Mouse (Mus musculus) stomach, embryonic 14.5 days (tissue): ENCODE results near the gene Kif1c. TPM values are rescaled to one million over a fixed set of nuclear protein-coding genes. Genes with fewer than 3 reads are reported as not detected.

Experiments used
- ATAC-seq: fragments of 200-750 bp; cut with Nextera tagmentation; 2 replicates; pipeline ENCODE4 v1.8.0; 2017; ENCODE audit warnings: low read depth, moderate TSS enrichment; ENCODE audit not compliant: insufficient number of reproducible peaks, insufficient read depth, low FRiP score
- H3K27ac ChIP-seq: fragments of 300-500 bp; sonication (generic); 2 replicates; pipeline ENCODE4 v1.5.1; 2014; ENCODE audit warnings: mild to moderate bottlenecking, low read length, moderate library complexity, mixed read lengths
- H3K27me3 ChIP-seq: fragments of 300-500 bp; sonication (generic); 2 replicates; pipeline ENCODE4 v1.6.1; 2014; ENCODE audit warnings: low read length, control low read depth, mixed read lengths; ENCODE audit not compliant: control insufficient read depth, insufficient read depth
- H3K36me3 ChIP-seq: fragments of 300-500 bp; sonication (generic); 2 replicates; pipeline ENCODE4 v1.6.1; 2014; ENCODE audit warnings: mild to moderate bottlenecking, control low read depth, low read length, moderate library complexity, mixed read lengths; ENCODE audit not compliant: control insufficient read depth, insufficient read depth
- H3K4me1 ChIP-seq: fragments of 300-500 bp; sonication (generic); 2 replicates; pipeline ENCODE4 v1.6.1; 2014; ENCODE audit warnings: low read length, control low read depth, mixed read lengths; ENCODE audit not compliant: control insufficient read depth, insufficient read depth
- H3K4me2 ChIP-seq: fragments of 300-500 bp; sonication (generic); replicated peaks from 2 replicates; pipeline ENCODE4 v1.6.1; 2014; ENCODE audit warnings: low read depth, low read length, control low read depth
- H3K4me3 ChIP-seq: fragments of 300-500 bp; sonication (generic); 2 replicates; pipeline ENCODE4 v1.5.1; 2014; ENCODE audit warnings: low read depth, low read length, control low read depth
- H3K9ac ChIP-seq: fragments of 300-500 bp; sonication (generic); replicated peaks from 2 replicates; pipeline ENCODE4 v1.6.1; 2014; ENCODE audit warnings: low read depth, mild to moderate bottlenecking, control low read depth, low read length, moderate library complexity, mixed read lengths
- H3K9me3 ChIP-seq: fragments of 300-500 bp; sonication (generic); 2 replicates; pipeline ENCODE4 v1.6.1; 2016; ENCODE audit warnings: low read depth, low read length, control low read depth; ENCODE audit not compliant: control insufficient read depth
- WGBS: fragments of 180-500 bp; shearing (Covaris S2); extraction: QIAGEN DNeasy Blood & Tissue Kit; methylation state at CpG from one replicate; pipeline ENCODE4 v1.1.7; 2014; 5-methylcytosine and 5-hydroxymethylcytosine counted together
- polyA plus RNA-seq: library from polyadenylated mRNA; unstranded; fragments of >200 nt; fragmentation: Nextera tagmentation; extraction: Ambion mirVana; gene quantifications from 2 replicates; pipeline ENCODE4 v1.2.1, GENCODE M21; 2014

Kif1c gene
- polyA plus RNA-seq, 1 experiment from 2014 or later, result 9.0 TPM

DNA sequence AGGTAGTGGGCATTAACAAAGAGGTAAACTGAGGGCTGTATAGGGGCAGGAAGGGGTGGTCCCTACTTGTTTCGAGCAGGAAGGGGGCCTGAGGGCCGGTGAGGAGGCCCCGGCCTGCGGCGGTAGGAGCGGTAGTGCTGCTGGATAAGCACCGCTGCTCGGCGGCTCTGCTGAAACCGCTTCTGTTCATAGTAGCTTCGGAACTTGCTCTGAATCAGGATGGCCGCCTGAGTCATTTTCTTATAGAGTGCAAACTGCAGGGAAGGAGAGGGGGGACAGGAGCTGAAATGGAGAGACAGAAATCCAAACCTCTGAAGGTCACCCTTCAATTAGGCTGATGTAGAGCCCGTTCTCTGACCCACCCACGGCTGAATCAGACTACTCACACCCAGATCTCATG, 29.9 kb upstream of the Kif1c start:
- 42% methylated on average over 14 of the region's 14 CpGs for WGBS
- peaks cover 9% of the 10 kb centered on the region for H3K36me3 ChIP-seq

GRCm38 (mm10) chr11:70671333-70672047, 28.9 kb upstream of the Kif1c start:
- 84% methylated on average over 16 of the region's 16 CpGs for WGBS
- no peak overlapping the region for H3K4me3 ChIP-seq

More for the DNA sequence above, 29.9 kb upstream of the Kif1c start:
- no peak for ATAC-seq
- Histone ChIP-seq H3K27me3 (no peaks in the 10 kb centered on the region), H3K4me3 (peak overlapping the region; percentile 64), H3K9ac (peak overlapping the region; percentile 65), H3K4me1 (peaks cover 19% of the 10 kb centered on the region), H3K27ac (peak overlapping the region; percentile 98), H3K4me2 (peak overlapping the region; percentile 81), H3K9me3 (no peaks in the 10 kb centered on the region)

DNA sequence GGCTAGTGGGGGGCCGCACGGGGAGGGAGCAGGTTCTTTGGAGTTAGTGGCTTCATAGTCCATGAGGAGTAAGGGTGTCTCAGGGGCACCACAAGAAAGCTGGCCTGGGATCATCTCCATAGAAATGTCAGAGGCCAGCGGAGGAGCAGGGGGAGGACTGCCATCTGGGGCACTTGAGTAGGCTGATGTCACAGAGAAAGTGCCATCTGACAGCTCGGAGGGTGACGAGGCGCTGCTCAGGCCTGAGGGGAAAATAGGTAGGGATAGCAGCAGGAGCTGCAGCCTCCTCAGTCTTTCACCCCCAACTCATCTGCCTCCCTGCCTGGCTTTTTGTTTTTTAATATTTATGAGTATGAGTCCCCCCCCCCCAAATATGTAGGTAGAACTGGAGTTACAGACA, 26.3 kb upstream of the Kif1c start:
- Histone ChIP-seq H3K4me2 (no peak overlapping the region), H3K4me1 (peaks cover 12% of the 10 kb centered on the region), H3K9ac (no peak overlapping the region), H3K9me3 (no peaks in the 10 kb centered on the region), H3K36me3 (peaks cover 27% of the 10 kb centered on the region), H3K27ac (no peak overlapping the region), H3K4me3 (no peak overlapping the region), H3K27me3 (no peaks in the 10 kb centered on the region)
- 85% methylated on average over 6 of the region's 6 CpGs for WGBS
- ATAC-seq, result no peak

More at GRCm38 (mm10) chr11:70671333-70672047, 28.9 kb upstream of the Kif1c start:
- H3K4me1 ChIP-seq, result peaks cover 19% of the 10 kb centered on the region
- no peak for ATAC-seq
- 0 out of 2 replicates have a peak overlapping the region, but pooled peaks have one; percentile 81 for H3K4me2 ChIP-seq
- H3K9me3 ChIP-seq, result no peaks in the 10 kb centered on the region
- H3K27ac ChIP-seq, result no peak overlapping the region
- H3K36me3 ChIP-seq, result peaks cover 19% of the 10 kb centered on the region
- no peak overlapping the region for H3K9ac ChIP-seq
- H3K27me3 ChIP-seq, result no peaks in the 10 kb centered on the region

DNA sequence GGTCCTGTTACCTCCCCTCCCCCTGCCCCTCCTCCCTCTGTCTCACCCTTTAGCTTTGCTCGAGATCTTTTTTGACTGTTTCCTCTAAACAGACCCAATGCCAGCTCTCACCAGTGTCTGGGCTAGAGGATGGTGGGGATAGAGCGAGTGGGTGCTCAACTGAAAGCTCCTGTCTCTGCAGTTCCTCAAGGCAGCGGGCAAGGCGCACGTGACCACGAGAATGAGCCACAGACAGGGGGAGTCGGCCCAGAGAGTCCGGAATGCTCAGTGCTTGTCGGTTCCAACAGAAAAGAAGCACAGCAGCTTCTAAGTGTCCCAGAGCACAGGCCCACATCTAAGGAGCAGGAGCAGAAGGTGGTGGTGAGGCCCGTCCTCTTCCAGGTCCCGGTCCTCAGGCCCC, 25.8 kb upstream of the Kif1c start:
- Histone ChIP-seq H3K27ac (no peak overlapping the region), H3K4me1 (peaks cover 12% of the 10 kb centered on the region), H3K4me3 (no peak overlapping the region), H3K36me3 (peaks cover 30% of the 10 kb centered on the region), H3K4me2 (no peak overlapping the region), H3K9ac (no peak overlapping the region), H3K27me3 (no peaks in the 10 kb centered on the region), H3K9me3 (no peaks in the 10 kb centered on the region)
- ATAC-seq, result no peak
- 67% methylated on average over 11 of the region's 11 CpGs for WGBS

DNA sequence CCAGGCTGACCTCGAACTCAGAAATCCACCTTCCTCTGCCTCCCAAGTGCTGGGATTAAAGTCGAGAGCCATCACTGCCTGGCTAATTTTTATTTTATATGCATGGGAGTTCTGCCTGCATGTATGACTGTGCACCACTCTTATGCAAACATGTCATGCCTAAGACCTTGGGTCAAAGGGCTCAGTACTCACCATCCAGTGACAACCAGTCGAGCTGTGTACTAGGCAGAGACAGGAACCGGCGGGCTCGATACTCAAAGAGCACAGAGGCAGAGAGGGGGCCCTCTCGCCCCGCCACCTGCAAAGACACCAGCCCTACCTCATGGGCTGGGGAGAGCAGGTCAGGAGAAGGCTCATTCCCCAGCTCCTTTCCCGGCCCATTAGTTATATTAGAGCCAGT, 22.3 kb upstream of the Kif1c start:
- Histone ChIP-seq H3K9me3 (no peaks in the 10 kb centered on the region), H3K4me3 (no peak overlapping the region), H3K27ac (no peak overlapping the region), H3K27me3 (no peaks in the 10 kb centered on the region), H3K36me3 (peaks cover 44% of the 10 kb centered on the region), H3K9ac (no peak overlapping the region), H3K4me2 (no peak overlapping the region), H3K4me1 (peaks cover 6% of the 10 kb centered on the region)
- ATAC-seq, result no peak
- WGBS, result 76% methylated on average over 9 of the region's 9 CpGs

GRCm38 (mm10) chr11:70678576-70678975, 21.8 kb upstream of the Kif1c start:
- no peak for ATAC-seq
- Histone ChIP-seq H3K9me3 (no peaks in the 10 kb centered on the region), H3K27me3 (no peaks in the 10 kb centered on the region), H3K4me3 (no peak overlapping the region), H3K27ac (no peak overlapping the region), H3K4me1 (peaks cover 6% of the 10 kb centered on the region), H3K4me2 (no peak overlapping the region), H3K9ac (no peak overlapping the region), H3K36me3 (peaks cover 44% of the 10 kb centered on the region)
- 82% methylated on average over 2 of the region's 2 CpGs for WGBS

GRCm38 (mm10) chr11:70679361-70679760, 21.0 kb upstream of the Kif1c start:
- no peak for ATAC-seq
- Histone ChIP-seq H3K27me3 (no peaks in the 10 kb centered on the region), H3K9me3 (no peaks in the 10 kb centered on the region), H3K9ac (no peak overlapping the region), H3K4me2 (no peak overlapping the region), H3K4me1 (peaks cover 6% of the 10 kb centered on the region), H3K36me3 (peaks cover 44% of the 10 kb centered on the region), H3K27ac (no peak overlapping the region), H3K4me3 (no peak overlapping the region)
- WGBS, result 91% methylated on average over 8 of the region's 8 CpGs

DNA sequence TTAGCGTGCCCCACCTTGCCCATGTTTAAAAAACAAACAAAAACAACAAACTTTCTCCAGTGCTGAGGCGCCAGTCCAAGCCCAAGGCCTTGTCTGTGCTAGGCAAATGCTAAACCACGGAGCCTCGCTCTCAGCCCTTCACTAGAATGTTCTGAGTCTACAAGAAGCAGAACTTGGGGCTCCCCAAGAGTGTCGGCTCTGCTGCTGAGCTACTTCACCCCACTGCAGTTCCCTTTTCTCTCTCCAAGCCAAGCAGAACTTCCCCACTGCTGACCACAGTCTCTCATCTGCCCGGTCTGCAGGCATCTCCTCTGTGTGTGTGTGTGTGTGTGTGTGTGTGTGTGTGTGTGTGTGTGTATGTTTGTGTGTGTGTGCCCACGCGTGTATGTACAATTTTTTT, 20.5 kb upstream of the Kif1c start:
- 90% methylated on average over 8 of the region's 8 CpGs for WGBS
- ATAC-seq, result no peak
- no peak overlapping the region for H3K27ac ChIP-seq
- H3K9ac ChIP-seq, result no peak overlapping the region
- no peak overlapping the region for H3K4me2 ChIP-seq
- H3K27me3 ChIP-seq, result no peaks in the 10 kb centered on the region
- H3K9me3 ChIP-seq, result no peaks in the 10 kb centered on the region
- peaks cover 47% of the 10 kb centered on the region for H3K36me3 ChIP-seq
- no peak overlapping the region for H3K4me3 ChIP-seq
- peaks cover 6% of the 10 kb centered on the region for H3K4me1 ChIP-seq

DNA sequence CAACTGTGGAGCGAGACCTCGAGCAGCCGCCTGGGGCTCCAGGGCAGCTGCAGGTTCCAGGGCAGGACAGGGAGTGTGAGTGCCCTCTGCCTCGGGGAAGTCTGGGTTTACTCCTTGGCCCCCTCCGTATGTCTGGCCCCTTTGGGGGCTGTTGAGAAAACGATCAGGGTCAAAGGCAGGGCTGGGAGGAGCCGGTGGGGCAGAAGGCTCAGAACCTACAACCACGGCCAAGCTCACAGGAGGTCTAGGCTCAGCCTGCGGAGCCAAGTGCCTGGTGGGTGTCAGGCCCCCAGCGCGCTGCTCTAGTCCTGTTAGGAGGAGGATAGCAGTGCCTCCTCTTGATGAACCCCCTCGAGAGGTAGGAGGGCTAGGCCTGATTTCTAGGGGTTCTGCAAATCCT, 19.2 kb upstream of the Kif1c start:
- no peak for ATAC-seq
- H3K9ac ChIP-seq, result no peak overlapping the region

More for the DNA sequence above, 19.2 kb upstream of the Kif1c start:
- Histone ChIP-seq H3K4me2 (no peak overlapping the region), H3K36me3 (peaks cover 37% of the 10 kb centered on the region), H3K27ac (no peak overlapping the region), H3K27me3 (no peaks in the 10 kb centered on the region), H3K9me3 (no peaks in the 10 kb centered on the region), H3K4me3 (no peak overlapping the region), H3K4me1 (peaks cover 6% of the 10 kb centered on the region)
- 62% methylated on average over 12 of the region's 12 CpGs for WGBS
